Mouse (Mus musculus): Measurements from ENCODE around the gene Hmg20b. TPM values are rescaled to one million over a fixed set of nuclear protein-coding genes. Genes with fewer than 3 reads are reported as not detected.

The Hmg20b gene
- polyA plus RNA-seq, 1 experiment, result 51.8 TPM

DNA sequence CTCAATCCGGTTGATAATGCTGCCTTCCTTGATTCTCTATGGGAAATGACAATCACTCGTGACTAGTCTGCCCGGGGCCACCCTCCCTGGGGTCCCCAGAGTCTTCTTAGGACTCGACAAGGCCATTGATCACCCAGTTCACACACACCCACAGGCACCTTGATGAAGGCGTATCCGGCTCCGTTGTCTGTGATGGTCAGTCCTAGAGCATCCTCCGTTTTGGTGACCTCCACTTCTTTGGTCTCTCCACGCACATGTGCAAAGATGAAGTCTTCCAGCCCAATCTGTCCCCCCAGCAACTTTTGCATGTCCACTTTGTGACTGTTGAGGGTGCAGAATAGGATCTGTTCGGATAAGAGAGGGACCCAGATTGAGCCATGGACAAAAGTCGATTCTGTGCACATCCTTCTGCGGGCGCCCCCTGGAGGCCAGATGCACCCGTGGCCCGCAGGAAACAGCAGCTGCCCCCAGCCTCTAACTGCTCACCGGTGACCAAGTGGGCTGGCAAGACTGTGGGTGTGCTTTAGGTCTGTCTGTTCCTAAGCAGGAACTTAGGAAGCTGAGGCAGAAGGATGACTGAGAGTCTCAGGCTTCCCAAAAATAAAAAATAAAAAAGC is 8.8 kb downstream of the Hmg20b start:
- Histone ChIP-seq H3K27ac (ENCODE audit: insufficient read depth, low read length) (peak overlapping the region; percentile 86), H3K27me3 (ENCODE audit: control insufficient read depth, insufficient read depth, low read length, poor library complexity, severe bottlenecking) (peaks cover 7% of the 10 kb centered on the region), H3K4me1 (ENCODE audit: control insufficient read depth, insufficient read depth, low read length) (peaks cover 9% of the 10 kb centered on the region), H3K36me3 (ENCODE audit: control insufficient read depth, insufficient read depth, low read length, poor library complexity, severe bottlenecking) (no peaks in the 10 kb centered on the region), H3K9me3 (replicated peaks; ENCODE audit: control insufficient read depth, insufficient read depth, low read length, poor library complexity, severe bottlenecking) (no peaks in the 10 kb centered on the region), H3K4me3 (ENCODE audit: low read depth, low read length) (no peak overlapping the region), H3K9ac (ENCODE audit: low read depth, poor library complexity, severe bottlenecking) (peak overlapping the region; percentile 43)
- TF ChIP-seq POLR2A (IDR thresholded peaks at IDR 0.05; ENCODE audit: insufficient read depth, low read length) (no peak), CTCF (IDR thresholded peaks at IDR 0.05; ENCODE audit: low read depth, low read length) (peak; percentile 82)

DNA sequence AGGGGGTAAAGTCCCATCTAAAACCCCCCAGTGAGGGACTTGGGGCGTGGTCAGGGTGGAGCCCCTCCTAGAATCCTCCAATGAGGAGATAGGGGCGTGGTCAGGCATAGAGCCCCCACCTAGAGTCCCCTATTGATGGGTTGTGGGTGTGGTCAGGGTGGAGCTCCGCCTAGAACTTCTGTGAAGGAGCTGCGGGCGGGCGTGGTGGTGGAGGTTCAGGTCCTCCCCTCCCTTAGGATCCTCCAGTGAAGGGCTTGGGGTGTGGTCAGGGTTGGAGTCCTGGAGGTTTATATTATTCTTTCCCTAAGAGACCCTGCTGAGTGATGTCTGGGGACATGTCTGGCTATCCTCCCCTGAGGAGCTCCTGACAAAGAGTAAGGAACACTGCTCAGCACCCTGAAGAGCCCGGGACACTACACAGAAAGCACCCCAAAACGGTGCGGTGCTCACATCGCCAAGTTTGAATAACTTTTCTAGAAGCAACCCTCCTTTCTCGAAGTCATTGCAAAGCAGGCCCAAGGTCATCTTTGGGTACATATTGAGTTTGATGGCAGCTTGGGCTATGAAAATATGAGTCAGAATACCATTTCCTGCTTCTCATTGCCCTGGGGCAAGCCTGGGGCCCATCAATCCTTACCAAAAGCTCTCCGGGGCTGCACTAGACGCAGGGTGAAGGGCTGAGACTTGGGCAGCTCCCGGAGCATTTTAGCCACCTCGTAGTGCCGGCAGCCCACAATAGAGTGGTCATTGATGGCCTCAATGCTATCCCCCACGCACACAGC is 9.5 kb downstream of the Hmg20b start:
- no peak for TF ChIP-seq CTCF (IDR thresholded peaks at IDR 0.05; ENCODE audit: low read depth, low read length)
- TF ChIP-seq EP300 (IDR thresholded peaks at IDR 0.05; ENCODE audit: insufficient read depth, low read depth, low read length), result peak; percentile 7; the same call in 1 of the 2 replicates
- Histone ChIP-seq H3K9ac (ENCODE audit: low read depth, poor library complexity, severe bottlenecking) (peak overlapping the region; percentile 43), H3K36me3 (ENCODE audit: control insufficient read depth, insufficient read depth, low read length, poor library complexity, severe bottlenecking) (no peaks in the 10 kb centered on the region), H3K4me1 (ENCODE audit: control insufficient read depth, insufficient read depth, low read length) (peaks cover 9% of the 10 kb centered on the region), H3K27me3 (ENCODE audit: control insufficient read depth, insufficient read depth, low read length, poor library complexity, severe bottlenecking) (peaks cover 7% of the 10 kb centered on the region), H3K9me3 (replicated peaks; ENCODE audit: control insufficient read depth, insufficient read depth, low read length, poor library complexity, severe bottlenecking) (no peaks in the 10 kb centered on the region), H3K4me3 (ENCODE audit: low read depth, low read length) (no peak overlapping the region), H3K27ac (ENCODE audit: insufficient read depth, low read length) (peak overlapping the region; percentile 86)

DNA sequence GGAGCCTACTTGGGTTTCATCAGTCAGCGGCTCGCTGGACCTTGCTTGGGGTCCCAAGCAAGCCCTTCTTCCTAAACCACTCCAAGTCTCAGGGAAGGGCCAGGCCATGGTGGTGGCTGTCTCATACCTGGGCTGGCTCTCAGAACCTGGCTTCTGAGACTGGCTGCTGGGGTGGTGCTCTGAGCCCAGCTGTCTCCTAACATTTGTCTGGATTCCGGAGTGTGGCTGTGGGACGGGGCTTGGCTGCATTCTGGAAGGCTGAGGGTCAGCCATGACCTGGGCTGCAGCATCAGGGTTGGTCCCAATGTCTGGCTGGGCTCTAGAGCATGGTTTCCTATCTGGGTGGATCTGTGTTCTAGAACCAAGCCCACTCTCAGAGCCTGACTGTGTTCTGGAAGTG is 13.7 kb downstream of the Hmg20b start:
- Histone ChIP-seq H3K27ac (ENCODE audit: insufficient read depth, low read length) (no peak overlapping the region), H3K4me1 (ENCODE audit: control insufficient read depth, insufficient read depth, low read length) (peaks cover 9% of the 10 kb centered on the region), H3K36me3 (ENCODE audit: control insufficient read depth, insufficient read depth, low read length, poor library complexity, severe bottlenecking) (no peaks in the 10 kb centered on the region), H3K27me3 (ENCODE audit: control insufficient read depth, insufficient read depth, low read length, poor library complexity, severe bottlenecking) (no peaks in the 10 kb centered on the region), H3K9me3 (replicated peaks; ENCODE audit: control insufficient read depth, insufficient read depth, low read length, poor library complexity, severe bottlenecking) (no peaks in the 10 kb centered on the region), H3K9ac (ENCODE audit: low read depth, poor library complexity, severe bottlenecking) (no peak overlapping the region), H3K4me3 (ENCODE audit: low read depth, low read length) (no peak overlapping the region)
- no peak for TF ChIP-seq EP300 (IDR thresholded peaks at IDR 0.05; ENCODE audit: insufficient read depth, low read depth, low read length)
- TF ChIP-seq CTCF (IDR thresholded peaks at IDR 0.05; ENCODE audit: low read depth, low read length), result no peak
- TF ChIP-seq POLR2A (IDR thresholded peaks at IDR 0.05; ENCODE audit: insufficient read depth, low read length), result no peak

DNA sequence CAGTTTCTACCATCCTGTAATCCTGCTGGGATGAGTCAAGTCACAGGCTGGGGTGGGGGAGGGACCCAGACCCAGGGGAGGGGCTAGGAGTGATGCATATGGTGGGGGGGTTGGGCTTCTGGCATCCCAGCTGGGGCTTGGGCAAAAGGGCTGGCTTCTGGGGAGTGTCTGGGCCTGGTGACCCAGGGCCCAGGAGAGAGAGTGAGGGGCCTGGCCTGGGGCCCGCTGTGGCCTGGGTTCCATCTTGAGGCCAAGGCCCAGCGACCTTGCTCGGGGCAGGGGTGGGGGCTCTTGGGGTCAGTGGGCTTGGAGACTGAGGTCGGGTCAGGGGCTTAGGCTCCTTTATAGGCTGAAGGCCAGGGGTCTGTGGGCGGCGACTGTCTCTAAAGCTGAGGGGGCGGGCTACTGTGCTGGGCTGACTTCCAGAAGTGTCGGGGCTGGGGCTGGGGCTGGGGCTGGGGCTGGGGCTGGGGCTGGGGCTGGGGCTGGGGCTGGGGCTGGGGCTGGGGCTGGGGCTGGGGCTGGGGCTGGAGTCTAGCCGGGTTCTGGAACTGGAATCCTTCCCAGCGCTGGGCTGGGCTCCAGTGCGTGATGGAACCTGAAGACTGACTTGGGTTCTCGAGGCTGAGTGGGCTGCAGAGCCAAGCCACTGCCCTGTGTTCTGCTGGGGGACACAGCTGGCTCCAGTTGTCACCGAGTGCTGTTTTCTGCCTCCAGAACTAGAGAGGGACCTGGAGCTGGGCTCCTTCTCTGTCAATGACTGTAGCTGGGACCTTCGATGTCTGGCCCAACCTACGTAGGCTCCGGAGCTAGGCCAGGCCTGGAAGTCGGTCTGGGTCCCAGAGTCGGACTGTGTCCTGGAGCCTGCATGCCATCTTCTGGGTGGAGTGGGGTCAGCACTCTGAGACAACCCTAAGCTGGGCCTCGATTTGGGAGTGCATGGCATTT is 14.6 kb downstream of the Hmg20b start:
- no peak overlapping the region; the same call in 1 of the 2 replicates for H3K9ac ChIP-seq (ENCODE audit: low read depth, poor library complexity, severe bottlenecking)
- no peak for TF ChIP-seq POLR2A (IDR thresholded peaks at IDR 0.05; ENCODE audit: insufficient read depth, low read length)
- no peak for TF ChIP-seq EP300 (IDR thresholded peaks at IDR 0.05; ENCODE audit: insufficient read depth, low read depth, low read length)
- TF ChIP-seq CTCF (IDR thresholded peaks at IDR 0.05; ENCODE audit: low read depth, low read length), result no peak
- no peaks in the 10 kb centered on the region for H3K36me3 ChIP-seq (ENCODE audit: control insufficient read depth, insufficient read depth, low read length, poor library complexity, severe bottlenecking)
- H3K9me3 ChIP-seq (replicated peaks; ENCODE audit: control insufficient read depth, insufficient read depth, low read length, poor library complexity, severe bottlenecking), result no peaks in the 10 kb centered on the region
- peaks cover 5% of the 10 kb centered on the region for H3K4me1 ChIP-seq (ENCODE audit: control insufficient read depth, insufficient read depth, low read length)
- H3K27me3 ChIP-seq (ENCODE audit: control insufficient read depth, insufficient read depth, low read length, poor library complexity, severe bottlenecking), result no peaks in the 10 kb centered on the region
- no peak overlapping the region for H3K27ac ChIP-seq (ENCODE audit: insufficient read depth, low read length)
- no peak overlapping the region for H3K4me3 ChIP-seq (ENCODE audit: low read depth, low read length)

DNA sequence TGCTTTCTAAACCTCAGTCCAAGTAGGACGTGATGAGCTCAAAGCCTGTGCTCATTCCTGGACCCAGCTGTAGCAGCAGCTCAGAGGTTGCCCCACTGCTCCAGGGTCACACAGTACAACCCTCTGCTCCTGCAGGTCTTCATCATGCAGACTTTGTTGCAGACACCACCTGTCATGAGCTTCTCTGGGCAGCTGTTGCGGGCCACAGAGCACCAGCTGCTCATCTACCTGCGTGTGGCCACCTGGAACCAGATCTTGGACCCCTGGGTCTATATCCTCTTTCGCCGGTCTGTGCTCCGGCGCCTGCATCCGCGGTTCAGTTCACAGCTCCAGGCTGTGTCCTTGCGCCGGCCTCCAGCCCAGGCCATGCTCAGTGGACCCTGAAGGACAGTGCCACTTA is 16.0 kb downstream of the Hmg20b start:
- H3K4me1 ChIP-seq (ENCODE audit: control insufficient read depth, insufficient read depth, low read length), result no peaks in the 10 kb centered on the region
- no peak overlapping the region for H3K27ac ChIP-seq (ENCODE audit: insufficient read depth, low read length)
- H3K9me3 ChIP-seq (replicated peaks; ENCODE audit: control insufficient read depth, insufficient read depth, low read length, poor library complexity, severe bottlenecking), result no peaks in the 10 kb centered on the region
- no peaks in the 10 kb centered on the region for H3K27me3 ChIP-seq (ENCODE audit: control insufficient read depth, insufficient read depth, low read length, poor library complexity, severe bottlenecking)
- H3K4me3 ChIP-seq (ENCODE audit: low read depth, low read length), result no peak overlapping the region
- H3K36me3 ChIP-seq (ENCODE audit: control insufficient read depth, insufficient read depth, low read length, poor library complexity, severe bottlenecking), result no peaks in the 10 kb centered on the region
- TF ChIP-seq EP300 (IDR thresholded peaks at IDR 0.05; ENCODE audit: insufficient read depth, low read depth, low read length), result no peak
- no peak for TF ChIP-seq POLR2A (IDR thresholded peaks at IDR 0.05; ENCODE audit: insufficient read depth, low read length)
- TF ChIP-seq CTCF (IDR thresholded peaks at IDR 0.05; ENCODE audit: low read depth, low read length), result no peak
- H3K9ac ChIP-seq (ENCODE audit: low read depth, poor library complexity, severe bottlenecking), result no peak overlapping the region

Measured in ES-Bruce4 (cell line).